In genomic region chr1:130989331-130989730, GRCm38 (mm10) we compare ENCODE assay signal across 38 mouse cellular contexts. TPM values are rescaled to one million over a fixed set of nuclear protein-coding genes. Genes with fewer than 3 reads are reported as not detected.
DNase-seq lines count a peak whose midpoint lies in the region; ATAC-seq and TF ChIP-seq lines count a peak whose summit lies in the region.
"Had no signal": no experiment of that assay in that cellular context is flagged by ENCODE, and none has a peak within 500 bp of the region (broad histone marks: within the 10 kb centered on the region; RNA-seq: fewer than 3 reads in every experiment).

No protein-coding gene starts in this region.

- no peak for TF ChIP-seq CTCF in MEL (IDR thresholded peaks at IDR 0.05 in 2 of 3, conservative IDR thresholded peaks at IDR 0.05 in 1 of 3; ENCODE audit: control insufficient read depth in 1 of 3, insufficient read depth in 1 of 3, low read depth in 2 of 3, low read length in 3 of 3, poor library complexity in 1 of 3, severe bottlenecking in 1 of 3)
- no peak for TF ChIP-seq CTCF in small intestine, adult 2 months (IDR thresholded peaks at IDR 0.05; ENCODE audit: extremely low read depth, insufficient read length, insufficient replicate concordance, low read depth, low read length)

- no peak for ATAC-seq in megakaryocyte, adult 5-6 weeks (ENCODE audit: poor library complexity, severe bottlenecking)
- ATAC-seq: activated CD4-positive, CD25-positive, alpha-beta regulatory T cell, adult 4 months; forebrain, embryonic 13.5 days; forebrain, embryonic 16.5 days; hindbrain, postnatal 0 days; intestine, embryonic 15.5 days had no signal

- no peaks in the 10 kb centered on the region for H3K79me2 ChIP-seq in MEL (ENCODE audit: control insufficient read depth, insufficient read depth, low read length, poor library complexity)

- TF ChIP-seq POLR2A in MEL (IDR thresholded peaks at IDR 0.05; ENCODE audit: control insufficient read depth in 1 of 2, insufficient read depth in 1 of 2, low read depth in 1 of 2, low read length in 2 of 2, poor library complexity in 1 of 2) = no peak
- TF ChIP-seq POLR2A in small intestine, adult 2 months (IDR thresholded peaks at IDR 0.05; ENCODE audit: low read depth, low read length) = no peak

- TF ChIP-seq EP300 in MEL (IDR thresholded peaks at IDR 0.05; ENCODE audit: low read depth in 1 of 2, low read length in 2 of 2) = no peak

- H3K9me3 ChIP-seq in megakaryocyte, embryonic 14.5 days = peaks cover 5% of the 10 kb centered on the region
- H3K9me3 ChIP-seq in MEL (replicated peaks; ENCODE audit: insufficient read depth, low read length) = no peaks in the 10 kb centered on the region
- no peaks in the 10 kb centered on the region for H3K9me3 ChIP-seq in forebrain, embryonic 10.5 days
- H3K9me3 ChIP-seq: embryonic facial prominence, embryonic 10.5 days; embryonic facial prominence, embryonic 13.5 days; forebrain, embryonic 13.5 days; heart, embryonic 10.5 days; heart, embryonic 13.5 days; intestine, embryonic 15.5 days had no signal

- no peak overlapping the region for H3K9ac ChIP-seq in MEL (ENCODE audit: control insufficient read depth, low read depth, low read length, poor library complexity, severe bottlenecking)
- H3K9ac ChIP-seq: embryonic facial prominence, embryonic 13.5 days; forebrain, embryonic 13.5 days; heart, embryonic 13.5 days; hindbrain, embryonic 14.5 days; intestine, embryonic 15.5 days had no signal

- 8% methylated on average over 3 of the region's 3 CpGs for WGBS in small intestine, adult 2 months
- WGBS in forebrain, embryonic 10.5 days = 87% methylated on average over 3 of the region's 3 CpGs

- peak; percentile 61 for DNase-seq in A20 (ENCODE audit: low read depth, low spot score)
- no peak for DNase-seq in MEL (ENCODE audit: low read depth, low spot score)
- no peak for DNase-seq in forebrain, embryonic 10.5 days (ENCODE audit: extremely low spot score, low spot score)
- DNase-seq in adrenal gland, postnatal 25 days = no peak
- no peak for DNase-seq in T-cell, adult 2 months (ENCODE audit: low spot score)
- DNase-seq: adrenal gland, adult 8-10 months; adrenal gland, postnatal 36 days; cerebellum, adult 11 months; cerebellum, adult 8-10 months; cerebellum, postnatal 10 days; cerebellum, postnatal 36 days; embryo, embryonic 11 days; gastrocnemius, postnatal 10 days; gastrocnemius, postnatal 36 days; heart, adult 2 months; heart, postnatal 14 days; heart, postnatal 4 days; kidney, adult 18-20 months had no signal

- peaks cover 5% of the 10 kb centered on the region for H3K36me3 ChIP-seq in megakaryocyte, embryonic 14.5 days (replicated peaks; ENCODE audit: low read length)
- H3K36me3 ChIP-seq in MEL (ENCODE audit: control insufficient read depth in 1 of 2, insufficient read depth in 2 of 2, low read length in 2 of 2) = no peaks in the 10 kb centered on the region
- no peaks in the 10 kb centered on the region for H3K36me3 ChIP-seq in small intestine, adult 2 months (ENCODE audit: control insufficient read depth, insufficient read depth, low read length)
- H3K36me3 ChIP-seq in forebrain, embryonic 10.5 days (replicated peaks) = no peaks in the 10 kb centered on the region
- H3K36me3 ChIP-seq: embryonic facial prominence, embryonic 10.5 days; embryonic facial prominence, embryonic 13.5 days; heart, embryonic 10.5 days; heart, embryonic 13.5 days; intestine, embryonic 15.5 days had no signal

- peaks cover 3% of the 10 kb centered on the region for H3K27me3 ChIP-seq in megakaryocyte, embryonic 14.5 days (replicated peaks)
- no peaks in the 10 kb centered on the region; a peak in 2 of 4 replicates for H3K27me3 ChIP-seq in MEL (ENCODE audit: control insufficient read depth in 1 of 2, insufficient read depth in 2 of 2, low read length in 2 of 2)
- no peaks in the 10 kb centered on the region for H3K27me3 ChIP-seq in small intestine, adult 2 months (ENCODE audit: control insufficient read depth, insufficient read depth, low read length)
- H3K27me3 ChIP-seq in forebrain, embryonic 10.5 days (ENCODE audit: poor library complexity, severe bottlenecking) = no peaks in the 10 kb centered on the region
- H3K27me3 ChIP-seq: embryonic facial prominence, embryonic 13.5 days; forebrain, embryonic 13.5 days; heart, embryonic 13.5 days; intestine, embryonic 15.5 days had no signal

- TF ChIP-seq RAD21 in MEL (IDR thresholded peaks at IDR 0.05; ENCODE audit: low read depth, low read length) = no peak

- H3K27ac ChIP-seq in MEL (ENCODE audit: control insufficient read depth, low read depth, low read length) = no peak overlapping the region
- peak overlapping the region; percentile 58 for H3K27ac ChIP-seq in small intestine, adult 2 months (ENCODE audit: insufficient read depth, low read depth, low read length)
- H3K27ac ChIP-seq in forebrain, embryonic 10.5 days = no peak overlapping the region
- H3K27ac ChIP-seq: embryonic facial prominence, embryonic 10.5 days; embryonic facial prominence, embryonic 13.5 days; forebrain, embryonic 13.5 days; heart, adult 2 months; heart, embryonic 10.5 days; heart, embryonic 13.5 days; hindbrain, embryonic 14.5 days; hindbrain, postnatal 0 days; intestine, embryonic 15.5 days had no signal

- peak overlapping the region; percentile 28 for H3K4me3 ChIP-seq in megakaryocyte, embryonic 14.5 days (replicated peaks)
- peak overlapping the region; percentile 28 to 55; a peak in 3 of 4 replicates for H3K4me3 ChIP-seq in MEL (ENCODE audit: control insufficient read depth in 1 of 2, insufficient read depth in 1 of 2, low read depth in 2 of 2, low read length in 2 of 2)
- no peak overlapping the region for H3K4me3 ChIP-seq in small intestine, adult 2 months (ENCODE audit: low read depth, low read length)
- H3K4me3 ChIP-seq in forebrain, embryonic 10.5 days = no peak overlapping the region
- H3K4me3 ChIP-seq: embryonic facial prominence, embryonic 10.5 days; embryonic facial prominence, embryonic 13.5 days; erythroblast, embryonic 14.5 days; forebrain, embryonic 13.5 days; heart, adult 2 months; heart, embryonic 10.5 days; heart, embryonic 13.5 days; intestine, embryonic 15.5 days had no signal

- H3K4me1 ChIP-seq in megakaryocyte, embryonic 14.5 days = peaks cover 47% of the 10 kb centered on the region
- H3K4me1 ChIP-seq in MEL (ENCODE audit: control insufficient read depth in 1 of 2, insufficient read depth in 2 of 2, low read length in 2 of 2) = peaks cover 0 to 2% of the 10 kb centered on the region in 2 experiments; a peak in 1 of 4 replicates
- no peaks in the 10 kb centered on the region; the same call in 1 of the 2 replicates for H3K4me1 ChIP-seq in small intestine, adult 2 months (ENCODE audit: control insufficient read depth, insufficient read depth, insufficient read length, low read length)
- H3K4me1 ChIP-seq in forebrain, embryonic 10.5 days = 0 out of 2 replicates have a peak, but pooled peaks cover 2% of the 10 kb centered on the region
- H3K4me1 ChIP-seq: embryonic facial prominence, embryonic 10.5 days; embryonic facial prominence, embryonic 13.5 days; forebrain, embryonic 13.5 days; heart, embryonic 10.5 days; heart, embryonic 13.5 days; intestine, embryonic 15.5 days had no signal

TF ChIP-seq in MEL, 35 proteins besides CTCF, POLR2A, EP300 and RAD21:
- TF ChIP-seq USF1 (IDR thresholded peaks at IDR 0.05; ENCODE audit: low read depth, low read length) (no peak), ZKSCAN1 (IDR thresholded peaks at IDR 0.05; ENCODE audit: low read depth, low read length) (no peak), MAFK (IDR thresholded peaks at IDR 0.05; ENCODE audit: borderline replicate concordance, low read depth, low read length) (no peak), USF2 (IDR thresholded peaks at IDR 0.05; ENCODE audit: borderline replicate concordance in 1 of 2, insufficient read depth in 1 of 2, low read depth in 1 of 2, low read length in 2 of 2) (no peak), ELF1 (IDR thresholded peaks at IDR 0.05; ENCODE audit: low read depth, low read length) (no peak)

RNA-seq across cellular contexts. Expression of gene Il10, which starts 30.3 kb away (rescaled TPM):
- polyA plus RNA-seq in megakaryocyte, embryonic 14.5 days (2012; ENCODE audit: insufficient read depth, low replicate concordance) = not detected in 2 replicates
- total RNA-seq in megakaryocyte, adult 5-6 weeks (2015) = not detected in 2 replicates
- 0.49 TPM in 1 of 2 replicates, not detected in the other for total RNA-seq in megakaryocyte, adult 5-6 weeks (2017)
- total RNA-seq in MEL (2012; rRNA removed) = not detected in 2 replicates
- not detected for polyA plus RNA-seq in MEL (2012; ENCODE audit: insufficient read depth in 1 of 2, insufficient read length in 2 of 2, low read depth in 1 of 2, low replicate concordance in 2 of 2, missing spikeins in 1 of 2)
- polyA plus RNA-seq in small intestine, adult 2 months (2012; rRNA removed) = not detected in 2 replicates
- polyA plus RNA-seq in forebrain, embryonic 10.5 days (2016; fragmentation: Nextera tagmentation; extraction: Ambion mirVana) = not detected in 2 replicates
- total RNA-seq in adrenal gland, postnatal 25 days (2021) = not detected in 2 replicates
- total RNA-seq: adrenal gland, postnatal 36 days; gastrocnemius, adult 18-20 months; gastrocnemius, postnatal 10 days; gastrocnemius, postnatal 36 days; granulocyte monocyte progenitor cell, adult 5-6 weeks; heart, adult 2 months; heart, postnatal 14 days; heart, postnatal 4 days; hindbrain, postnatal 0 days had no signal
- polyA plus RNA-seq: C2C12; cortical plate, adult 2 months; embryonic facial prominence, embryonic 10.5 days; embryonic facial prominence, embryonic 13.5 days; erythroblast, embryonic 14.5 days; forebrain, embryonic 13.5 days; heart, adult 2 months; heart, embryonic 10.5 days; heart, embryonic 13.5 days; hindbrain, embryonic 11.5 days; hindbrain, embryonic 14.5 days; hindbrain, postnatal 0 days; intestine, embryonic 15.5 days had no signal

RNA-seq across cellular contexts. Expression of gene Il19, which starts 49.4 kb away (rescaled TPM):
- polyA plus RNA-seq in megakaryocyte, embryonic 14.5 days (2012; ENCODE audit: insufficient read depth, low replicate concordance) = not detected in 2 replicates
- not detected in 2 replicates for total RNA-seq in megakaryocyte, adult 5-6 weeks (2015)
- not detected in 2 replicates for total RNA-seq in megakaryocyte, adult 5-6 weeks (2017)
- not detected in 2 replicates for total RNA-seq in MEL (2012; rRNA removed)
- polyA plus RNA-seq in MEL (2012; ENCODE audit: insufficient read depth in 1 of 2, insufficient read length in 2 of 2, low read depth in 1 of 2, low replicate concordance in 2 of 2, missing spikeins in 1 of 2) = not detected
- not detected in 2 replicates for polyA plus RNA-seq in small intestine, adult 2 months (2012; rRNA removed)
- not detected in 2 replicates for polyA plus RNA-seq in forebrain, embryonic 10.5 days (2016; fragmentation: Nextera tagmentation; extraction: Ambion mirVana)
- total RNA-seq in adrenal gland, postnatal 25 days (2021) = not detected in 2 replicates
- total RNA-seq: adrenal gland, adult 8-10 months; adrenal gland, postnatal 36 days; gastrocnemius, adult 18-20 months; gastrocnemius, postnatal 36 days; granulocyte monocyte progenitor cell, adult 5-6 weeks; heart, adult 2 months; heart, postnatal 14 days; heart, postnatal 4 days had no signal
- polyA plus RNA-seq: activated CD4-positive, CD25-positive, alpha-beta regulatory T cell, adult 4 months; cortical plate, adult 2 months; embryonic facial prominence, embryonic 13.5 days; erythroblast, embryonic 14.5 days; forebrain, embryonic 13.5 days; forebrain, embryonic 16.5 days; heart, adult 2 months; heart, embryonic 13.5 days; heart, embryonic 16.5 days; hindbrain, embryonic 11.5 days; hindbrain, embryonic 14.5 days had no signal

Comparison
In these comparisons a context has a peak if more than half of its experiments do, and no peak if none do; other contexts are left out.
1. H3K4me3 ChIP-seq: peak in megakaryocyte, embryonic 14.5 days (single experiment) and MEL (2 of 2); none in small intestine, adult 2 months (single experiment) and forebrain, embryonic 10.5 days (single experiment).